Mouse (Mus musculus): ENCODE data around the gene Gm3072. TPM values are rescaled to one million over a fixed set of nuclear protein-coding genes. Genes with fewer than 3 reads are reported as not detected.

Gene Gm3072
- not detected in 2 replicates for polyA plus RNA-seq (2012; rRNA removed; ENCODE audit: low replicate concordance)

GRCm38 (mm10) chr14:41624512-41624911 is at the start of gene Gm3072:
Gm3072 (minus strand) TSS chr14:41624612.

GRCm38 (mm10) chr14:41646387-41646786 is 22.0 kb upstream of the Gm3072 start, which contains the start of gene Gm3676:
Gm3676 (minus strand) TSS chr14:41646487.

GRCm38 (mm10) chr14:41572911-41573310 is 51.5 kb downstream of the Gm3072 start, which contains the start of gene 1700049E17Rik2:
1700049E17Rik2 (plus strand) TSS chr14:41573211.

Other genes with a start within 250 kb of the Gm3072 start
- not detected in 2 replicates for gene Gm7945, start 238.2 kb downstream of the Gm3072 start, polyA plus RNA-seq (2012; rRNA removed; ENCODE audit: low replicate concordance)
- gene Gm6482, start 216.3 kb downstream of the Gm3072 start, polyA plus RNA-seq (2012; rRNA removed; ENCODE audit: low replicate concordance) = not detected in 2 replicates
- gene Gm7954, start 171.1 kb downstream of the Gm3072 start, polyA plus RNA-seq (2012; rRNA removed; ENCODE audit: low replicate concordance) = not detected in 2 replicates
- not detected in 2 replicates for gene Gm3486, start 135.1 kb downstream of the Gm3072 start, polyA plus RNA-seq (2012; rRNA removed; ENCODE audit: low replicate concordance)
- gene Gm7970, start 69.0 kb downstream of the Gm3072 start, polyA plus RNA-seq (2012; rRNA removed; ENCODE audit: low replicate concordance) = not detected in 2 replicates
- not detected in 2 replicates for gene 1700049E17Rik2, start 51.4 kb downstream of the Gm3072 start, polyA plus RNA-seq (2012; rRNA removed; ENCODE audit: low replicate concordance)
- not detected in 2 replicates for gene Gm3676, start 21.9 kb upstream of the Gm3072 start, polyA plus RNA-seq (2012; rRNA removed; ENCODE audit: low replicate concordance)
- not detected in 2 replicates for gene Gm8068, start 77.3 kb upstream of the Gm3072 start, polyA plus RNA-seq (2012; rRNA removed; ENCODE audit: low replicate concordance)
- gene Gm7929, start 126.0 kb upstream of the Gm3072 start, polyA plus RNA-seq (2012; rRNA removed; ENCODE audit: low replicate concordance) = not detected in 2 replicates
- not detected in 2 replicates for gene Gm47189, start 147.8 kb upstream of the Gm3072 start, polyA plus RNA-seq (2012; rRNA removed; ENCODE audit: low replicate concordance)

Measured in duodenum, adult 2 months (tissue).